Mouse (Mus musculus): ENCODE measurements around the gene Chrm3.

DNA sequence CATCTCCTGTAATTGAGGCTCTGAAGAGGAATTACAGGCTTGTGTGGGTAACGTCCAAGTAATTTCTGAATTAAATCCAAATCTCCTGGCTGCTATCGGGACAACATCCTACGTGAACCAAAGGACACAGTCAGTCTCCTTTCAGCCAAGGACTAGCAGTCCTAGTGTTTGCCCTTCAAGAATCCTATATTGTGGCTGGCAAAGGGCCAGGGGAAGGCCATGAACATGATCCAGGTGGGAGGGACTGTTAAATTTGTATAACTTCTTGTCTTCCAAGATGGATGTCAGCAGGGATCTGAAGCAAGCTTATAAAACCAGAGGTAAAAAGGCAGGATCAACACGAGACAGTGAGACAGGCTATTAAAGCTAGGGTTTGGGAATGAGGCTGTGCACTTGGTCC, 357.7 kb downstream of the Chrm3 start:
- no peak for TF ChIP-seq POLR2A (IDR thresholded peaks at IDR 0.05; ENCODE audit: borderline replicate concordance, extremely low read depth, insufficient read depth, insufficient read length, poor library complexity, severe bottlenecking)
- no peak for TF ChIP-seq CTCF (IDR thresholded peaks at IDR 0.05; ENCODE audit: borderline replicate concordance, extremely low read depth, insufficient read depth, insufficient read length)

Measured in brain, embryonic 14.5 days (tissue).